Mouse (Mus musculus): ENCODE measurements around the gene Itga3. TPM values are rescaled to one million over a fixed set of nuclear protein-coding genes. Genes with fewer than 3 reads are reported as not detected.
A peak's percentile ranks its signal among the peaks of the same experiment; 100 is the strongest.

Itga3 gene
- polyA plus RNA-seq, 1 experiment = 86.4 TPM

- Histone ChIP-seq H3K4me3 (ENCODE audit: low read depth, low read length) (peak within 1 kb of the TSS; percentile 64), H3K9me3 (replicated peaks; ENCODE audit: control insufficient read depth, insufficient read depth, low read length, poor library complexity, severe bottlenecking) (no peaks in the 10 kb centered on the region), H3K27ac (ENCODE audit: insufficient read depth, low read length) (no peak within 1 kb of the TSS), H3K36me3 (ENCODE audit: control insufficient read depth, insufficient read depth, low read length, poor library complexity, severe bottlenecking) (no peaks in the 10 kb centered on the region), H3K27me3 (ENCODE audit: control insufficient read depth, insufficient read depth, low read length, poor library complexity, severe bottlenecking) (peaks cover 17% of the 10 kb centered on the region), H3K4me1 (ENCODE audit: control insufficient read depth, insufficient read depth, low read length) (no peaks in the 10 kb centered on the region), H3K9ac (ENCODE audit: low read depth, poor library complexity, severe bottlenecking) (peak within 1 kb of the TSS; percentile 54)
- TF ChIP-seq EP300 (IDR thresholded peaks at IDR 0.05; ENCODE audit: insufficient read depth, low read depth, low read length) = no peak
- TF ChIP-seq POLR2A (IDR thresholded peaks at IDR 0.05; ENCODE audit: insufficient read depth, low read length) = no peak
- TF ChIP-seq CTCF (IDR thresholded peaks at IDR 0.05; ENCODE audit: low read depth, low read length) = no peak
Measured at GRCm38 (mm10) chr11:95119990-95120632, 43.5 kb upstream of the Itga3 start, which contains the start of gene Dlx3. Gene Dlx3 (plus strand): TSS chr11:95120119.

- H3K36me3 ChIP-seq (ENCODE audit: control insufficient read depth, insufficient read depth, low read length, poor library complexity, severe bottlenecking) = no peaks in the 10 kb centered on the region
- H3K4me3 ChIP-seq (ENCODE audit: low read depth, low read length) = peak overlapping the region; percentile 28; the same call in 1 of the 2 replicates
- peaks cover 17% of the 10 kb centered on the region for H3K27me3 ChIP-seq (ENCODE audit: control insufficient read depth, insufficient read depth, low read length, poor library complexity, severe bottlenecking)
- TF ChIP-seq CTCF (IDR thresholded peaks at IDR 0.05; ENCODE audit: low read depth, low read length) (peak; percentile 97), POLR2A (IDR thresholded peaks at IDR 0.05; ENCODE audit: insufficient read depth, low read length) (no peak)
- H3K9me3 ChIP-seq (replicated peaks; ENCODE audit: control insufficient read depth, insufficient read depth, low read length, poor library complexity, severe bottlenecking) = no peaks in the 10 kb centered on the region
- peak overlapping the region; percentile 19; the same call in 1 of the 2 replicates for H3K9ac ChIP-seq (ENCODE audit: low read depth, poor library complexity, severe bottlenecking)
- no peaks in the 10 kb centered on the region for H3K4me1 ChIP-seq (ENCODE audit: control insufficient read depth, insufficient read depth, low read length)
- no peak overlapping the region for H3K27ac ChIP-seq (ENCODE audit: insufficient read depth, low read length)
Measured at GRCm38 (mm10) chr11:95118505-95118904, 41.9 kb upstream of the Itga3 start.

GRCm38 (mm10) chr11:95117030-95117429, 40.4 kb upstream of the Itga3 start:
- Histone ChIP-seq H3K4me3 (ENCODE audit: low read depth, low read length) (no peak overlapping the region), H3K27me3 (ENCODE audit: control insufficient read depth, insufficient read depth, low read length, poor library complexity, severe bottlenecking) (peaks cover 14% of the 10 kb centered on the region), H3K27ac (ENCODE audit: insufficient read depth, low read length) (no peak overlapping the region), H3K4me1 (ENCODE audit: control insufficient read depth, insufficient read depth, low read length) (no peaks in the 10 kb centered on the region), H3K36me3 (ENCODE audit: control insufficient read depth, insufficient read depth, low read length, poor library complexity, severe bottlenecking) (no peaks in the 10 kb centered on the region), H3K9me3 (replicated peaks; ENCODE audit: control insufficient read depth, insufficient read depth, low read length, poor library complexity, severe bottlenecking) (no peaks in the 10 kb centered on the region), H3K9ac (ENCODE audit: low read depth, poor library complexity, severe bottlenecking) (no peak overlapping the region)
- peak; percentile 32; the same call in 1 of the 2 replicates for TF ChIP-seq EP300 (IDR thresholded peaks at IDR 0.05; ENCODE audit: insufficient read depth, low read depth, low read length)
- TF ChIP-seq CTCF (IDR thresholded peaks at IDR 0.05; ENCODE audit: low read depth, low read length) = peak; percentile 98
- no peak for TF ChIP-seq POLR2A (IDR thresholded peaks at IDR 0.05; ENCODE audit: insufficient read depth, low read length)

- H3K9ac ChIP-seq (ENCODE audit: low read depth, poor library complexity, severe bottlenecking) = no peak overlapping the region
- no peaks in the 10 kb centered on the region for H3K36me3 ChIP-seq (ENCODE audit: control insufficient read depth, insufficient read depth, low read length, poor library complexity, severe bottlenecking)
- no peaks in the 10 kb centered on the region for H3K9me3 ChIP-seq (replicated peaks; ENCODE audit: control insufficient read depth, insufficient read depth, low read length, poor library complexity, severe bottlenecking)
- no peak overlapping the region for H3K27ac ChIP-seq (ENCODE audit: insufficient read depth, low read length)
- H3K4me1 ChIP-seq (ENCODE audit: control insufficient read depth, insufficient read depth, low read length) = no peaks in the 10 kb centered on the region
- no peak overlapping the region for H3K4me3 ChIP-seq (ENCODE audit: low read depth, low read length)
- H3K27me3 ChIP-seq (ENCODE audit: control insufficient read depth, insufficient read depth, low read length, poor library complexity, severe bottlenecking) = no peaks in the 10 kb centered on the region
- no peak for TF ChIP-seq POLR2A (IDR thresholded peaks at IDR 0.05; ENCODE audit: insufficient read depth, low read length)
- no peak for TF ChIP-seq CTCF (IDR thresholded peaks at IDR 0.05; ENCODE audit: low read depth, low read length)
- no peak for TF ChIP-seq EP300 (IDR thresholded peaks at IDR 0.05; ENCODE audit: insufficient read depth, low read depth, low read length)
Measured at GRCm38 (mm10) chr11:95110081-95110480, 33.5 kb upstream of the Itga3 start.

GRCm38 (mm10) chr11:95109000-95109399, 32.4 kb upstream of the Itga3 start:
- no peak overlapping the region for H3K27ac ChIP-seq (ENCODE audit: insufficient read depth, low read length)
- no peak overlapping the region for H3K4me3 ChIP-seq (ENCODE audit: low read depth, low read length)
- peaks cover 1% of the 10 kb centered on the region for H3K4me1 ChIP-seq (ENCODE audit: control insufficient read depth, insufficient read depth, low read length)
- no peaks in the 10 kb centered on the region for H3K36me3 ChIP-seq (ENCODE audit: control insufficient read depth, insufficient read depth, low read length, poor library complexity, severe bottlenecking)
- H3K9ac ChIP-seq (ENCODE audit: low read depth, poor library complexity, severe bottlenecking) = no peak overlapping the region
- TF ChIP-seq EP300 (IDR thresholded peaks at IDR 0.05; ENCODE audit: insufficient read depth, low read depth, low read length) (no peak), CTCF (IDR thresholded peaks at IDR 0.05; ENCODE audit: low read depth, low read length) (no peak), POLR2A (IDR thresholded peaks at IDR 0.05; ENCODE audit: insufficient read depth, low read length) (no peak)
- H3K27me3 ChIP-seq (ENCODE audit: control insufficient read depth, insufficient read depth, low read length, poor library complexity, severe bottlenecking) = no peaks in the 10 kb centered on the region
- no peaks in the 10 kb centered on the region for H3K9me3 ChIP-seq (replicated peaks; ENCODE audit: control insufficient read depth, insufficient read depth, low read length, poor library complexity, severe bottlenecking)

GRCm38 (mm10) chr11:95106440-95107236, 30.0 kb upstream of the Itga3 start:
- 0 out of 2 replicates have a peak overlapping the region, but pooled peaks have one; percentile 4 for H3K27ac ChIP-seq (ENCODE audit: insufficient read depth, low read length)
- H3K9me3 ChIP-seq (replicated peaks; ENCODE audit: control insufficient read depth, insufficient read depth, low read length, poor library complexity, severe bottlenecking) = no peaks in the 10 kb centered on the region
- H3K36me3 ChIP-seq (ENCODE audit: control insufficient read depth, insufficient read depth, low read length, poor library complexity, severe bottlenecking) = no peaks in the 10 kb centered on the region
- H3K27me3 ChIP-seq (ENCODE audit: control insufficient read depth, insufficient read depth, low read length, poor library complexity, severe bottlenecking) = no peaks in the 10 kb centered on the region
- peak overlapping the region; percentile 36 for H3K4me3 ChIP-seq (ENCODE audit: low read depth, low read length)
- H3K9ac ChIP-seq (ENCODE audit: low read depth, poor library complexity, severe bottlenecking) = peak overlapping the region; percentile 51
- peaks cover 1% of the 10 kb centered on the region for H3K4me1 ChIP-seq (ENCODE audit: control insufficient read depth, insufficient read depth, low read length)
- TF ChIP-seq POLR2A (IDR thresholded peaks at IDR 0.05; ENCODE audit: insufficient read depth, low read length) = no peak
- peak; percentile 92 for TF ChIP-seq CTCF (IDR thresholded peaks at IDR 0.05; ENCODE audit: low read depth, low read length)
- TF ChIP-seq EP300 (IDR thresholded peaks at IDR 0.05; ENCODE audit: insufficient read depth, low read depth, low read length) = no peak
